Mouse (Mus musculus) macrophage (primary cell): ENCODE measurements around the gene Akp3. TPM values are rescaled to one million over a fixed set of nuclear protein-coding genes. Genes with fewer than 3 reads are reported as not detected.

Source experiments
- H3K27ac ChIP-seq: fragments of 350-480 bp; formaldehyde crosslinking; 2 replicates; pipeline ENCODE4 v1.9.0; 2021
- H3K36me3 ChIP-seq: fragments of 350-480 bp; formaldehyde crosslinking; 2 replicates; pipeline ENCODE4 v1.9.0; 2021; ENCODE audit errors: inconsistent target
- H3K4me3 ChIP-seq: fragments of 350-480 bp; formaldehyde crosslinking; 2 replicates; pipeline ENCODE4 v1.9.0; 2021; ENCODE audit errors: inconsistent target
- H3K79me2 ChIP-seq: fragments of 350-480 bp; formaldehyde crosslinking; 2 replicates; pipeline ENCODE4 v1.9.0; 2021; ENCODE audit errors: inconsistent target
- WGBS: methylation state at CpG from one replicate; pipeline ENCODE4 v1.1.7; 2026; ENCODE audit warnings: inconsistent platforms; ENCODE audit not compliant: missing documents; 5-methylcytosine and 5-hydroxymethylcytosine counted together
- polyA plus RNA-seq: library from polyadenylated mRNA; stranded (reverse); fragments of 250-400 nt; gene quantifications from 3 replicates; pipeline ENCODE4 v1.2.4, GENCODE M21; 2018; ENCODE audit warnings: inconsistent platforms

Gene Akp3
- polyA plus RNA-seq, 1 experiment from 2014 or later: not detected

DNA sequence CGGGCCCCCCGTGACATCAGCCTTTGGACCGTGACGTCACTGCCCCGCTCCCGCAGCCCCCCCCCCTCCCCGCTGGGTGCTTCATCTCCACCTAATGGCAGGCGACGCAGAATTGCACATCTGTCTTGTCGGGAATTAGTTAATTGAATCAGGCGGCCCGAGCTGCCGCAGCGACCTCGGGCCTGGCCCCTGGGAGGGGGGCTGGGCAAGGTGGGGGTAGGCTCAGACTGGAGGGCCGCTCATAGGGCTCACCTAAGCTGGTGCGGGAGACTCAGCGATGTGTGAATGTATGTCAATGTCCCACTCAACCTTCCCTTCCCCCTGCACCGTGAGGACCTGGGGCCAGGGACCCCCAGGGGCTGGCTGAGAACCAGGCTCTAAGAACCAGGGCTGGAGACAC is 45.7 kb downstream of the Akp3 start:
- Histone ChIP-seq H3K27ac (no peak overlapping the region), H3K79me2 (no peaks in the 10 kb centered on the region), H3K4me3 (no peak overlapping the region), H3K36me3 (no peaks in the 10 kb centered on the region)
- WGBS: 19% methylated on average over 17 of the region's 19 CpGs

DNA sequence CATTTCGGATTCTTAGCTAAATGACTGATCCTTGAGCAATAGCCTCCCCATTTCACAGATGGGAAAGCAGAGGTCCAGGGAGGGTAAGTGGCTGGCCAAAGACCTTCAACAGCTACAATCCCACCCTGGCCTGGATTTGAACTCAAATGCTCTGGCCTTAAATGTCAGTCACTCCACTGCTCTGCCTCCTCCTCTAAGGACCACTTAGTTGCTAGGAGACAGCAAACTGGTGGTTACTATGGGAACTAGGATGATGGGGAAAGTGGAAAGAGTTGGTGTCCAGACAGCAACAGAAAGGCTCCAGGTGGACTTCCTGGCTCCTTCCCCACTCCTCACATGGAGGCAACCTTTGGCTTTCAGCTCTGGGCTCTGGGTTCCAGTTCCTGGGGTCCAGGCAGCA is 46.5 kb downstream of the Akp3 start:
- WGBS: 83% methylated on average over 1 of the region's 1 CpGs

DNA sequence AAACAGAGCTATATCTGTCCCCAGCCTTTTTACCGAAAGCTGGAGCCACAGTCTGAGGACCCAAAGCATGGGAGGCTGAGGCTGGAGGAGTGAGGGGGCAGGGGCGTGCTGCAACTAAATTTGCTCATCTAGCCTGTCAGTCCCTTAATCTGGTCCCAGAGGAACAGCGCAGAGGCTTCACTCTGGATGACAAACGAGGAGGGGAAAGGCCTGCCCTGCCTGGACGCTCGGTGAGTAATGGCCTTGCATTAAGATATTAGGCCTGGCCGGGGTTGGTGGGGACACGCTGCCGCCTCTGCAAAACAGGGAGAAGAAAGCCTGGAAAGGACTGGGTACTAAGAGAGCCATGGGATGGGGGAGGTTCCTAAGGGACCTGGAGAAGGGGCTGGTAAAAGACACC is 47.5 kb downstream of the Akp3 start:
- WGBS: 83% methylated on average over 9 of the region's 9 CpGs
- Histone ChIP-seq H3K36me3 (no peaks in the 10 kb centered on the region), H3K79me2 (no peaks in the 10 kb centered on the region), H3K4me3 (no peak overlapping the region), H3K27ac (no peak overlapping the region)

More for the DNA sequence above, 46.5 kb downstream of the Akp3 start:
- Histone ChIP-seq H3K79me2 (no peaks in the 10 kb centered on the region), H3K4me3 (no peak overlapping the region), H3K27ac (no peak overlapping the region), H3K36me3 (no peaks in the 10 kb centered on the region)

DNA sequence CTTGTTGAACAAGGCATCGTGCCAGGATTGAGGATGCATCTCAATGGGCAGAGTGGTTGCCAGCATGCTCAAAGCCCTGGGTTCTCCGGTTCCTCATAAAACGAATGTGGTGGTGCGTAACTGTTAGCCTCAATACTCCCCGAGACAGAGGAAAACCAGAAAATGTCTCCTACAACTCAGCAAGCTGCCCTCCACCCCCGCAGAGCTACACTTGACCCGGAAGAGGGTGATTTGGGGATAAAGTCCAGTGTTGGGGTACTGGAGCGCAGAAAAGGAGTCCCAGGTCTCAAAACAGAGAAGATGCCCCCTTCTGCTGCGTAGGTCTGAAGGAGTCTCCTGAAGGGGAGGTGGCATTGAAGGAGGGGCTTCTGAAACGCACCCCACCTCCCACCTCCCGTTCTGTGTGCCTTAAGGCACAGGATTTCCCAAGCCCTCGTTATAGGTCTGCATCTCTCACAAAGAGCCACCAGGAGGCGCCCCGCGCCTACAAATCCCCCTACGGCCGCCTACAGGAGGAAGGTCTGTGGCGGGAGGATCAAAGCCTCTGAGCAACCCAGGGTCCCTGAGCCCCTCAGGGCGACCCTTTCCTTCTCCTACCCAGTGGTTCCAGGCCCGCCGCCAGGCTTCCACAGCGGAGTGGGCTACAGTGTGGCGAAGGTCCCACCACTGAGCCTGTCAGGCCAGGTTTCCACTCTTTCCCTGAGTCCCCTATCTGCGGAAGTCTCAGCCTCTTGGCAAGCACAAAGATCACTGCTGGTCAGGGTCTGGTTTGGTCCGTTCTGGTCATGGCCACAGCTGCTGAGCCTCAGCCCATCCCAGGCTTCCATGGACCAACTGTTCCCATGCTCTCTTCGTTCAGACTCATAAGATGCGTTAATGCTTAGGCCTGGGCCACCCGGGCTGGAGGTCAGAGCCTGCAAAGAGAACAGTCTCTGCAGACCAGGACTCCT is 49.5 kb downstream of the Akp3 start:
- Histone ChIP-seq H3K4me3 (no peak overlapping the region), H3K27ac (no peak overlapping the region), H3K79me2 (no peaks in the 10 kb centered on the region), H3K36me3 (no peaks in the 10 kb centered on the region)
- 36% methylated on average over 28 of the region's 28 CpGs for WGBS

DNA sequence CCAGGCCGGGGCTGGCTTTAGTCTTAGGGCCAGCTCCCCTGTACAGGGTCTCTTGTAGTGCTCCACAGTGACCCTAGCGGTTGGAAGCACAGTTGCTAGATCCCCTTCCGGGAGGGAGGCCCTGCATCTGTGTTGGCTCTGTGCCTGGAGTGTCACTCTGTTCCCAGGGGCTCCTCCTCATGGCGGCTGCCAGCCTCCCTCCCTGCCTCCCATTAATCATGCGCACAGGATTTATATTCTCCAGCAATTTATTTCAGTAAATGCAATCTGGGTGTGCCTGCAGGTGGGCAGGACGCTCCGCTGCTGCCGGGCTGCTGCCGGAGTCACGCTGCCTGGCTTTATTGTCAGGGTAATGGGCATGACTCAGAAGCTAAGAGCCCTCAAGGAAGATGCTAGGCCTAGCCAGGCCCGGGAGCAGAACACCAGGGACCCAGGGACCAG is 51.1 kb downstream of the Akp3 start:
- H3K36me3 ChIP-seq: no peaks in the 10 kb centered on the region
- no peak overlapping the region for H3K27ac ChIP-seq
- WGBS: 44% methylated on average over 11 of the region's 11 CpGs
- H3K4me3 ChIP-seq: no peak overlapping the region
- no peaks in the 10 kb centered on the region for H3K79me2 ChIP-seq

Other genes with a start within 250 kb of the Akp3 start
- gene Alppl2, start 35.0 kb upstream of the Akp3 start, polyA plus RNA-seq: not detected in 3 replicates
- not detected in 3 replicates for gene Alpi, start 23.4 kb upstream of the Akp3 start, polyA plus RNA-seq
- gene Ecel1, start 31.5 kb downstream of the Akp3 start, polyA plus RNA-seq: not detected in 3 replicates
- gene Prss56, start 58.3 kb downstream of the Akp3 start, polyA plus RNA-seq: not detected in 3 replicates
- gene Chrnd, start 65.6 kb downstream of the Akp3 start, polyA plus RNA-seq: not detected in 3 replicates
- gene Chrng, start 79.7 kb downstream of the Akp3 start, polyA plus RNA-seq: 0.24 TPM in 1 of 3 replicates, not detected in the others
- gene Eif4e2, start 88.9 kb downstream of the Akp3 start, polyA plus RNA-seq: 76.8 to 143 TPM (median 95.4 TPM) in 3 replicates
- gene Efhd1, start 139.4 kb downstream of the Akp3 start, polyA plus RNA-seq: 0.13 TPM in 1 of 3 replicates, not detected in the others
- 29.7 to 74.5 TPM (median 34.2 TPM) in 3 replicates for gene Gigyf2, start 202.0 kb downstream of the Akp3 start, polyA plus RNA-seq